Mouse (Mus musculus) cerebellum, adult 2 months (tissue): Measurements from ENCODE around the gene P2ry6. TPM values are rescaled to one million over a fixed set of nuclear protein-coding genes. Genes with fewer than 3 reads are reported as not detected.

Experiments used
- DNase-seq, 2 experiments: peaks; one replicate each; pipeline ENCODE4 v3.0.0; 2021
- H3K27ac ChIP-seq: fragments of 200-500 bp; 2 replicates; pipeline ENCODE4 v1.5.1; 2012; ENCODE audit warnings: low read length, control low read depth, inconsistent platforms; ENCODE audit not compliant: insufficient read depth
- H3K27me3 ChIP-seq: fragments of 200-500 bp; 2 replicates; pipeline ENCODE4 v1.6.1; 2012; ENCODE audit warnings: inconsistent platforms, mild to moderate bottlenecking, low read length, moderate library complexity; ENCODE audit not compliant: control insufficient read depth, insufficient read depth
- H3K4me1 ChIP-seq: fragments of 200-500 bp; 2 replicates; pipeline ENCODE4 v1.6.1; 2011; ENCODE audit warnings: low read length; ENCODE audit not compliant: control insufficient read depth, insufficient read depth
- H3K4me3 ChIP-seq: fragments of 200-500 bp; replicated peaks from 2 replicates; pipeline ENCODE3; 2011; ENCODE audit warnings: mild to moderate bottlenecking, low read depth, low read length, control low read depth; ENCODE audit not compliant: insufficient read depth
- CTCF ChIP-seq: fragments of 200-500 bp; IDR thresholded peaks from 2 replicates; pipeline ENCODE4 v1.5.1; 2011; ENCODE audit warnings: low read depth, mild to moderate bottlenecking, control low read depth, low read length, moderate library complexity, borderline replicate concordance; ENCODE audit not compliant: insufficient read depth
- POLR2A ChIP-seq: fragments of 200-500 bp; IDR thresholded peaks from 2 replicates; pipeline ENCODE4 v1.6.1; 2011; ENCODE audit warnings: low read length, control low read depth, borderline replicate concordance; ENCODE audit not compliant: insufficient read depth
- WGBS: fragments of 180-500 bp; shearing (Covaris S2); methylation state at CpG from one replicate; pipeline ENCODE4 v1.1.7; 2018; 5-methylcytosine and 5-hydroxymethylcytosine counted together
- polyA plus RNA-seq: library from polyadenylated mRNA; depleted of rRNA; stranded (reverse); fragments of >200 nt; gene quantifications from 2 replicates; pipeline ENCODE4 v1.2.3, GENCODE M21; 2012

Gene P2ry6
- polyA plus RNA-seq, 1 experiment = 1.1 TPM

- Histone ChIP-seq H3K27me3 (no peaks in the 10 kb centered on the region), H3K4me3 (no peak overlapping the region), H3K27ac (no peak overlapping the region), H3K4me1 (peaks cover 6% of the 10 kb centered on the region; the same call in 1 of the 2 replicates)
- TF ChIP-seq CTCF = no peak
- no peak for TF ChIP-seq POLR2A
- 69% methylated on average over 10 of the region's 10 CpGs for WGBS
- no peak for DNase-seq
Observed at GRCm38 (mm10) chr7:100924674-100925445, 49.6 kb downstream of the P2ry6 start.

- no peak for TF ChIP-seq CTCF
- TF ChIP-seq POLR2A = no peak
- DNase-seq = no peak
- Histone ChIP-seq H3K4me3 (no peak overlapping the region), H3K27ac (no peak overlapping the region), H3K4me1 (peaks cover 6% of the 10 kb centered on the region; the same call in 1 of the 2 replicates), H3K27me3 (no peaks in the 10 kb centered on the region)
- WGBS = 97% methylated on average over 5 of the region's 5 CpGs
Observed at GRCm38 (mm10) chr7:100924200-100924599, 50.2 kb downstream of the P2ry6 start.

- H3K27ac ChIP-seq = no peak overlapping the region
- H3K4me3 ChIP-seq = no peak overlapping the region
- TF ChIP-seq CTCF (no peak), POLR2A (no peak)
- peaks cover 6% of the 10 kb centered on the region; the same call in 1 of the 2 replicates for H3K4me1 ChIP-seq
- no peak for DNase-seq
- WGBS = 37% methylated on average over 4 of the region's 4 CpGs
- no peaks in the 10 kb centered on the region for H3K27me3 ChIP-seq
Observed at GRCm38 (mm10) chr7:100922907-100923306, 51.5 kb downstream of the P2ry6 start.

- WGBS = 75% methylated on average over 5 of the region's 5 CpGs
- no peak for TF ChIP-seq CTCF
- Histone ChIP-seq H3K27ac (no peak overlapping the region), H3K27me3 (no peaks in the 10 kb centered on the region), H3K4me1 (peaks cover 2% of the 10 kb centered on the region; the same call in 1 of the 2 replicates), H3K4me3 (no peak overlapping the region)
- no peak for DNase-seq
Observed at GRCm38 (mm10) chr7:100921289-100921688, 53.2 kb downstream of the P2ry6 start.

- H3K4me1 ChIP-seq = no peaks in the 10 kb centered on the region
- H3K4me3 ChIP-seq = no peak overlapping the region
- WGBS = 48% methylated on average over 2 of the region's 2 CpGs
- TF ChIP-seq POLR2A (no peak), CTCF (no peak)
- no peaks in the 10 kb centered on the region for H3K27me3 ChIP-seq
- no peak overlapping the region for H3K27ac ChIP-seq
- DNase-seq = no peak
Observed at GRCm38 (mm10) chr7:100919809-100920107, 54.7 kb downstream of the P2ry6 start.

GRCm38 (mm10) chr7:100919006-100919808 lies 55.2 kb downstream of the P2ry6 start:
- no peak overlapping the region for H3K27ac ChIP-seq
- no peak for TF ChIP-seq POLR2A
- H3K4me1 ChIP-seq = no peaks in the 10 kb centered on the region
- H3K27me3 ChIP-seq = no peaks in the 10 kb centered on the region
- no peak for DNase-seq
- 79% methylated on average over 7 of the region's 7 CpGs for WGBS
- no peak overlapping the region for H3K4me3 ChIP-seq

- WGBS = 79% methylated on average over 9 of the region's 9 CpGs
- H3K27ac ChIP-seq = no peak overlapping the region
Observed at GRCm38 (mm10) chr7:100918176-100918575, 56.3 kb downstream of the P2ry6 start.

GRCm38 (mm10) chr7:100917751-100918150 lies 56.7 kb downstream of the P2ry6 start:
- Histone ChIP-seq H3K4me3 (no peak overlapping the region), H3K27me3 (no peaks in the 10 kb centered on the region), H3K4me1 (no peaks in the 10 kb centered on the region), H3K27ac (no peak overlapping the region)
- no peak for DNase-seq
- TF ChIP-seq POLR2A (no peak), CTCF (no peak)
- WGBS = 87% methylated on average over 6 of the region's 6 CpGs

More at GRCm38 (mm10) chr7:100918176-100918575, 56.3 kb downstream of the P2ry6 start:
- no peak for DNase-seq
- no peaks in the 10 kb centered on the region for H3K4me1 ChIP-seq
- no peak overlapping the region for H3K4me3 ChIP-seq
- no peak for TF ChIP-seq POLR2A
- H3K27me3 ChIP-seq = no peaks in the 10 kb centered on the region
